Mouse (Mus musculus) kidney, postnatal 14 days (tissue): ENCODE measurements around the gene Slc22a20.
A peak's percentile ranks its signal among the peaks of the same experiment; 100 is the strongest.

Source experiments
- DNase-seq: peaks from one replicate; pipeline ENCODE4 v3.0.0; 2022; ENCODE audit warnings: mixed read lengths

The Slc22a20 gene

GRCm38 (mm10) chr19:5950218-5950617, 35.7 kb downstream of the Slc22a20 start:
- no peak for DNase-seq

GRCm38 (mm10) chr19:5945891-5946290, 40.1 kb downstream of the Slc22a20 start:
- DNase-seq, result no peak

DNA sequence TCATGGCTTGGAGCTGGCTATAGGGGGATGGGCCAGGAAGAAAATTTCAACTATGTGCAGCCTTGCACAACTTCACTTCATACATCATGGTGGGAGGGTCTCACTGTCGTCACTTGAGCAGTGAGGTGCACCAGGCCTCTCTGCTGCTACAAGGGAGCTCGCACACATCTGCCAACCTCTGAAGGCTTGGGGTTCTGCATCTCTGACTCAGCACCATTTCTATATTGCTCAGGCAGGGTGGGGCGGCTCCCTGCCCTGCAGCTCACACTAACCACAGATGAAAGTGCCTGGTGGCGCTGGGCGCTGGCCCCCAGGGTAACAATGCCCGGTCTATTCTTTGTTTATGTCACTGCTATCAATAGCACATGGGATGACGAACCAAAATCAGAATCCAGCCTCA, 40.9 kb downstream of the Slc22a20 start:
- no peak for DNase-seq

GRCm38 (mm10) chr19:5944145-5944544, 41.8 kb downstream of the Slc22a20 start:
- no peak for DNase-seq

DNA sequence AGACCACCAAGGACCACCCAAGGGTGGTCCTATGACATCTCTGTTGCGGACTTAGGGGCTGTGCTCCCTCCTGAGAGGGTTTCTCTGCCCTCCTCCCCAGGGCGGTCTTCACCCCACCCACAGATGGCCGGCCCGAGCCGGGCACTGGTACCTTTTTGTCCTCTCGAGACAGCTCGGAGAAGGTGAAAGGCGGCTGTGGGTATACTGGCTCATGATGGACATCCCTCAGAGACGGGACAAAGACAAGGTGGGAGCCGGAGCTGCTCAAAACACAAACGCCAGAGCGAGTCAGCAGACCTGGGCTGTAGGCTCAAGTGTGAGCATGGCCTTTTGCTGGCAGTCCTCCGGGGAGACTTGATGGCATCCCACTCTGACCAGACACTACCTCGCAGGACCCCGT, 42.5 kb downstream of the Slc22a20 start:
- DNase-seq, result no peak

DNA sequence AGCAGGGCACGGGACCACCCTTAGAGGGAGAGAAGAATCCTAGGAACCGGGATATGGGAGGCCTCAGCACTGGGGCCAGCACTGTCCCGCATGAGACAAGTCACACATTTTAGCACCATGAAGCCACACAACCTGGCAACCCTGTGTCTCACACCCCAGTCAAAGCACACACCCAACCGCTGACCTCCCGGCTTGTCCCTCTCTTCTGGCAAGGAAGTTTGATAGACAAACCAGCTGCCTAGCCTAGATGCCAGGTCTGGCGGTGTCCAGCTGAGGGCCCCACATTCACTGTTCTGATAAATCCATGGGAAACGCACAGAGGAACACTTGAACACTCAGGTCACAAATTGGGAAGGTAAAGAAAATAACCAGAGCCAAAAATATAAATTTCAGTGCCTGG, 43.4 kb downstream of the Slc22a20 start:
- no peak for DNase-seq

- peak; percentile 38 for DNase-seq
Measured at GRCm38 (mm10) chr19:5940656-5941055, 45.3 kb downstream of the Slc22a20 start.

- peak; percentile 95 for DNase-seq
Measured at GRCm38 (mm10) chr19:5940173-5940572, 45.8 kb downstream of the Slc22a20 start.

DNA sequence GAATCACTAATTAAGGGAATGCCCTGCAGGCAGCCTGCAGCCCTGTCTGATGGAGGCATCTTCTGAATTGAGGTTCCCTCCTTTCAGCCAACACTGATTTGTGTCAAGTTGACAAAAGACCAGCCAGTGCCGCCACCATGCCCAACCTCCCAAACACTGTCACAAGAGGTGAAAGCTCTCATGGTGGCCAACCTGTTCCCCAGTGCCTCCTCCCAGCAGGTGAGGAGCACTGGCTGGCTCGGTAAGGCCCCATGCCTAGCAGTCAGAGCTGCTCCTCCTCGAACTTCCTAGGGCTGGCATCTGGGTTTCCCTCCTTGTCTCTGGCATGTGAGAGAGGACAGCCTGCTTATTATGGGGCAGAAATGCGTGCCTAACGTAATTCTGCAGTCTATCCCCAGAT, 46.2 kb downstream of the Slc22a20 start:
- no peak for DNase-seq

- no peak for DNase-seq
Measured at GRCm38 (mm10) chr19:5938516-5938915, 47.4 kb downstream of the Slc22a20 start.

DNA sequence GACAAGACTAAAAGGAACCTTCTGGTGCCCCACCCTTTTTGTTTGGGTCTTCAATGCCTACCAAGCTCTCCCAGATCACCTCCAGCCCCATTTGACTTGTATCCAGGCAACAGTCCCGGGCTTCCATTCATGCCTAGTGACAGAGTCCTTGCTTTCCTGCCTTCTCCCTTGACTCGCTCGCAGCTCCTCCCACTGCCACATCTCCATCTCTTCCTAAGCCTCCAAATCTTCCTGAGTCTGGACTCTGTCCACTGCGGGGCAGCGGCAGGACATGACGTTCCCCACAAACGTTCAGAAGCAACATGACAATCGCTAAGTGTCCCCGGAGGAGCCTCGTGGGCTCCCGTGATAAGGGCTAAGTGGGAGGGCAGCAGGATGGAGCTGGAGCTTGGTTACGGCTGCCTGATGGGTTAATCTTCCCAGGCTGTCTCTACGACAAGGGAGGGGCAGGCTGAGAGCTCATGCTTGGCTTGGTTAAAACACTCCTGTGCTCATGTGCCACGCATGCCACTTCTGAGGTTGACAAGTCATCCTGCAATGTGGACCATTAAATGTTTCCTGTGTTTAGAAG, 48.0 kb downstream of the Slc22a20 start:
- no peak for DNase-seq

DNA sequence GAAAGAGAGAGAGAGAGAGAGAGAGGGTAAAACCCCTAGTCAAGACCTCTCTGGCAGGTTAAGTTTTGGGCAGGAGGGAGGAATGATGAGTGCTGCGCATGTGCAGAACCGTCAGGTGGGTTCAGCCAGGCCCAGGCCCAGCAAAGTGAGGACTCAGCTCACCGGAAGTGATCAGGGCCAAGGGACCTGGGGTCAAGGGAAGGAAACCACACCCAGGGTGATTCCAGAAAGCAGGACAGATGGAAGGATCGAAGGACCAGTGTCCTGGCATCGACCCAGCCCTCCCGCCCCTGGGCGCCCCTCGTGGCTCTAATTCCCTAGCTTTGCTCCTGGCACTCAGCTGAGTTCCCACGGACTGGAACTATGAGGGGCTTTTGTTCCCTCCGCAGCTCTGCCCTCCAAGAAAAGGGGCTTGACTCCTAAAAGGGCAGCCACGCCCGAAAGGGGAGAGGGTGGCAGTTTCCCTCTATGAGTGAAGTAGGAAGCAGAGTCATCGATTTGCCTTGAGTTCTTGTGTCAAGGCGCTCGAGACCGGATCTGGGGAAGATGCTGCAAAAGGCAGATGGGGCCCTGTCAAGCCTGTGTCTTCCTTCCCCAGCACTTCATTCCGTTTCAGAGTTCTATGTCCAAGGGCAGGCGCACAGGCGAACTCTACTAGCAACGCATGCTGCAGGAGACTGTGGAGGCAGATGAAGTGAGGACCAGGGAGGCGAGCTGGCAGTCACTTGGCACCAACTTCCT, 48.7 kb downstream of the Slc22a20 start:
- DNase-seq, result no peak

GRCm38 (mm10) chr19:5935691-5936090, 50.3 kb downstream of the Slc22a20 start:
- DNase-seq, result peak; percentile 49

DNA sequence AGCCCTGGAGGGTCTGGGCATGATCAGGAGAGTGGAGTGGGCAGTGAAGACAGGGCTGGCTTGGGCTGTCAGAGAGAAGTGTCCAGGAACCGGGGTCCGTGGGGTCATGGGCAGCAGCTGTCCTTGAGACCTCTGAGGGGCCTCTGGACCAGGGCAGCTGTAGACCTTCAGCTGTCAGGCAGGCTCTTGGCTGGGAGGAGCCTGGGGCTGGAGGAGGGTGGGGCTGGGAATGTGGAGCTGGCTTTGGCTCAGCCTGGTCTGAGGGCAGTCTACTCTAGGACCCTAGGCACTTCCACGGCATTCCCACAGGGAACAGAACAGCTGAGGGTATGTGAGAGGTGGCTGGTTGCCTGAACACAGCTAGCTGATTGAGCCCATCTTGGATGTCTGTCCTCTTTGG, 50.7 kb downstream of the Slc22a20 start:
- peak; percentile 79 for DNase-seq

DNA sequence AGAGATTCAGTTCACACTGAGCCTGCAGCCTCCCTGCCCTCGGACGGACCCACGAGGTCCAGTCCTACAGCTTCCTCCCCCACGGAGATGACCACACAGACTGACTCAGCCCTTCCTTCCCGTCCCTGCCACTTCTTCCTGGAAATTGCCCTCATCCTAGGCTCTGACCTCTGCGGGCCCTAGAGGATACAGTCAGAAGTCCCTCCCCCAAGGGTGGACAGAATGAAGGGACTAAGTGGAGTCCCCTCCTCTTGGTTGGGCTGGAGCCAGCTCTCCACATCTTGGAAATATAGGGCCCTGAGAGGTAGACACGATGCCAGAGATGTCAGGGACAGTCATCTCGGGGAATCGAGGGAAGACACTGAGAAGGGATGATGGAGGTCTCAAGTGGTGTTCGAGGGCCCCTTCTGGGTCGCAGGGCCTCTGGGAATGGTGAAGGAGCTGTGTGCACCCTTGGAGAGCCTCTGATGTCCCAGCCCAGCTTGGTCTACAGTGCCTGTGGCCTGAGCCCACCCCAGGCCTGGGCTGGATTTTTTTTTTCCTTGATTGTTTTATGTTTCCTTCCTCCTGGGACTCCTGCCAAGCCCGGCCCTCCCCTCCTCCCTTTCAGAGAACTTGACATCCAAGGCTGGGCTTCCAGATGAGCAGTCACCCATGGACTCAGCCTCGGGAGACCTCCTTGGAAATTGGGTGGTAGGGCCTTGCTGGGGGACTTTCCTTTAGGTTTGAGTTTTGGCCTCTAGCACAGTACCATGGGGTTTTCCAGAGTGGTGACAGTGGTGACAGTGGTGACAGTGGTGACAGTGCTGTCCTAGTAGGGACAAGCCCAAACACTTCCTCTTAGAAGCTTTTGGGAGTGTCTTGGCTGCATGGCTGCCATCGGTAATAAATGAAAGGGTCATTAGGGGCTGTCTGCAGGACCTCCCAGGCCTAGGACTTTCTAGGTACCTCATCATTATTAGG, 56.0 kb downstream of the Slc22a20 start:
- DNase-seq, result peak; percentile 91

- no peak for DNase-seq
Measured at GRCm38 (mm10) chr19:5928546-5928945, 57.4 kb downstream of the Slc22a20 start.

- peak; percentile 37 for DNase-seq
Measured at GRCm38 (mm10) chr19:5928104-5928503, 57.8 kb downstream of the Slc22a20 start.

DNA sequence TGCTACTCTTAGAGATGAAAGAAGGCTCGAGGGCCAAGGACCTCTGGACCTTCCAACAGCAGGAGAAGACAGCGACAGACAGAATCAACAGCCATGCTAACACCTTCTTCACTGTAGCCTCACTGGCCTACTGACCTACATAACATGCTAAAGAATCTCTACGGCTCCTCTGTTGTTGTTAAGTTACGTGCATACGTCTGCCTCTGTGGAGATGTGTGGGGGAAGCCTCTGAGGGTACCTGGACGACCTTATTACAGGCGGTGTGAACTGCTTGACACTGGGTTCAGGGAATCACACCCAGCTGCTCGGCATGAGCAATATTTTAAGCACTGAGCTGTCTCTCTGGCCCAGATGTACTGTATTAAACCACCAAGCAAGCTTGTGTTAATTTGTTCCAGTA, 58.4 kb downstream of the Slc22a20 start:
- DNase-seq, result no peak

DNA sequence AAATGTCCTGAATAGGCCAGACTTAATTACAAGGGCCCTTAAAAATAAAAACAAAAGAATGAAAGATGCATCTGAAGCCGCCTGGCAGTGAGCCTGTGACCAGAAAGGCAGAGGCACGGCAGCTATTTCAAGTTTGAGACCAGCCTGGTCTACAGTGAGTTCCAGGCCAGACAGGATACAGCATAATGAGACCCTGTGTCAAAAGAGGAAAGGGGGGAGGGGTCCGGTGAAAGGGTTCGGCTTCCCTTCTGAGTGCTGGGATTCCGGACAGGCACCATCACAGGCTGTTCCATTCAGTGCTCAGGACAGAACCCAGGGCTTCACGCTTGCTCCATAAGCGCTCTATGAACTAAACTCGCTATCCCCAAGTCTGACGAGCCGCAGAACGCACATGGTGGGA, 58.9 kb downstream of the Slc22a20 start:
- DNase-seq, result peak; percentile 68

- DNase-seq, result no peak
Measured at GRCm38 (mm10) chr19:5925311-5925855, 60.6 kb downstream of the Slc22a20 start.

DNA sequence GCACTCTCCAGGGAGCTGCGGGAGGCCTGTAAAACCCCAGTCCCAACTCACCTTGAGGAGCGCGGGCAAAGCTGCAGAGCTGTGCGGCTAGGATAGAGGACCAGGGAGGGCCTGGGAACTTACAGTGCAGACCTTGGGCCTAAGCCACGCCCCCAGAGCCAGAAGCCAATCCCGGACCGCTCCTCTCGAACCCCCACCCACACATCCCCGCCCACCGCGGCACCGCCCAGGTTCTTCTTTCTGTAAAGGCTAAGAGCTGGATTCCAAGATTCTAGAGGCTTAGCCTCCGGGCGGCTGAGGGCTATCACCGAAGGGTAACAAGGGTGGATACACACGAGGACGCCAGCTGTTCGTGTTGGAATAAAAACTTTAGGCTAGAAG, 61.2 kb downstream of the Slc22a20 start, which contains the start of gene Cdc42ep2:
Gene Cdc42ep2, minus strand, starts transcription at position 104 of the 381 bp plus-strand sequence.
- peak; percentile 98 for DNase-seq

DNA sequence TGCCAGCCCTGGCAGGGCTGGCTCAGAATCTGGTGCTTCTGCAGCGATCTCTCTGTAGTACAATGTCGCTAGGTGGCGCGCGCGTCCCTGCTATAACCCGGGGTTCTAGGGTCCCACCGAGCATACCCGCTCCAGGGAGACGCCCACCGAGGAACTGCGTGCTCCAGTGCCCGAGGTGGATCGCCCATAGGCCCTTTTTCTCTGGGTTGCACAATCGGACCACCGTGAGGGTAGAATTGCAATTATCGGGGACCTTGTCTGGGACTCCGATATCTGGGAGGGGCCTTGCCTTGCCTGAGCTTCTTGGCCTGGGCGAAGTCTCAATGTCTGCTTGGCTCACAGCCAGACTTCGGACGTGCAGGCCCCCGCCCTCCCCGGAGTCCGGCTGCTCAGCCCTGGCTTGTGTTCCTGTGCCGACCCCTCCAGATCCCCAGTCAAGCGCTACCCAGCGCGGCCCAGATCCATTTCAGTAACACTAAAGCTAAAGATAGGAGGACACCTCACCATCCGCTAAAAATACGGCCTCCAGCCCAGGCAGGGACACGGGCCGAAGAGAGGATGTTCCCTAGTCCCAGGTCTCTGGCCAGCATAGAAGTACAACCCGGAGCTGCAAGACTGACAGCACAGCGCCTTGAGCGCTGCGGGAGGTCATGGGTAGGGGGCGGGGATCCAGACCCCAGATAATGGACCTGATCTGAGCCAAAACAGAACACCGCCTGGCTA, 61.8 kb downstream of the Slc22a20 start:
- DNase-seq, result peak; percentile 95
